Mouse (Mus musculus): Measurements from ENCODE around the gene Spo11. TPM values are rescaled to one million over a fixed set of nuclear protein-coding genes. Genes with fewer than 3 reads are reported as not detected.

Gene Spo11
- total RNA-seq, 1 experiment from 2014 or later, result 2.2 TPM

DNA sequence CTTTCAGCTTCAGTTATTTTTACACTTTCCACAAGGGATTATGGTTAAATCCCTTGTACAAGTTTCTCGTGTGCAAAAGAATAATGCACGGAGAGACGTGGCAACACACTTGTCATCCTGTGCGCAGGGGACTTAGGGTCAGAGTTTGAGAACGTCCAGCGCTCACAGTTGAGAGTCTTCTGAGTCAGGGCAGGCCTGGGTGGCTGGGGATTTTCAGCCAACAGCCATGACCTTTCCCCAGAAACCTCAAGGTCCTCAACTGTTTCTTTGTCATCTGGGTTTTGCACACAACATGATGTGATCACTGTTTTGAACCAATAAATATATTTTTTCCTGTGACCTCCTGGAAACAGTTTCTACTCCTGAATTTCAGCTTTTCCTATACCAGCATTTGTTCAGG is 12.7 kb downstream of the Spo11 start:
- no peak for ATAC-seq (replicated peaks in 1 of 2; ENCODE audit: insufficient read depth in 1 of 2, low FRiP score in 2 of 2, low TSS enrichment in 1 of 2, low read depth in 1 of 2, poor library complexity in 2 of 2, severe bottlenecking in 2 of 2)

DNA sequence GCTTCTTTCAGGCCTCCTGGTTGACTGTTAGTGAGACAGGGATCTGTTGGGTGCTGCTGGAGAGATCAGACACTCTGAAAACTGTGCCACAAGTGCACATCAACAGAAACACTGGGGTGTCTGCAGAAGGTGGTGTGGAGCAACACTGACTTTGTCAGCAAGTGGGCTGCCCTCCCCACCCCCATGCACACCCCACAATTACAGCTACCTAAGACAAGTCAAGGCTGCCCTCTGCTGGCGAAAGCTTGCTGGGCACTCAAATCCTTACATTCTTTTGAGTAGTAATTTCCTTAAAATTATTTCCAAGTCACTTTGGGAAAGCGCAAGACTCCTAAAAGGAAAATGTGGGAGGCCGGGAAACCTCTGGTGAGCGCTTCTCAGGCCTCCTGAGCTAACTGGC is 18.7 kb downstream of the Spo11 start:
- 0 out of 4 replicates have a peak, but pooled peaks of 1 of the 2 experiments have one; percentile 13 for ATAC-seq (replicated peaks in 1 of 2; ENCODE audit: insufficient read depth in 1 of 2, low FRiP score in 2 of 2, low TSS enrichment in 1 of 2, low read depth in 1 of 2, poor library complexity in 2 of 2, severe bottlenecking in 2 of 2)

DNA sequence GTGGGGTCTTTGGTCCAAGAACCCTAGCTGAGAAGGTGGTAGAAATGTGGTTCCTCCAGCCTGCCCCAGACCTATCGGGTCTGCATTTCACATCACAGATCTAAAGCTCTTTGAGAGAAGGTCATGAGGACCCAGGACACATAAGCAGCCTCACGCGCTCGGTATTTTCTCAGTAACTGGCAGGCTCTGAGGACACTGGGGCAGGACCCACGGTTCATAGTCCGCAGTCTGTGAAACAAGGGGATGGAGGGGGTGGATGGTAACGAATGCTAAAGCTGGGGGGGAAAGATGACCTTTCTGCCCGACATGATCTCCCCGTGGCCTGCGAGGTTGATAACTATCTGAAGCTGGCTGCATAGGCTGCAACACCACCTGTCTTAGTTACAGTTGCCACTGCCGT is 20.2 kb downstream of the Spo11 start:
- no peak for ATAC-seq (replicated peaks in 1 of 2; ENCODE audit: insufficient read depth in 1 of 2, low FRiP score in 2 of 2, low TSS enrichment in 1 of 2, low read depth in 1 of 2, poor library complexity in 2 of 2, severe bottlenecking in 2 of 2)

DNA sequence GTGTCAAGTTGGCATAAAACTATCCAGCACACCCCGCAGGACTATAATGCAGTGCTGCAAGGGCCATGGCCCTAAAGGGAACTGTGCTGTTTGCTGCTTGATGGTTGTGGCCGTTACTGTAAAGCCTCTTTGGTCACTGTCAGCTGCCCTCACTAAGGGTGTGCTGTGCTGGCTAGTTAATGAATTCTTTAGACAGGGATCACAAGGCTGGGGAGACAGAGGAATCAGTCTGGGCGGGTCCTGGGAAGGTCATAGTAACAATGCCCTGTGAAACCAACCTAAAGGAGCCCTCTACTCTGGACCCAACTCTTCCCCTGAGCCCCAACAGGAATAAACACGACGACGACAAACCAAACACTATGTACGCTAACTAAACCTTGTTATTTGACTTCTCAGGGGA is 21.0 kb downstream of the Spo11 start:
- ATAC-seq (replicated peaks in 1 of 2; ENCODE audit: insufficient read depth in 1 of 2, low FRiP score in 2 of 2, low TSS enrichment in 1 of 2, low read depth in 1 of 2, poor library complexity in 2 of 2, severe bottlenecking in 2 of 2), result no peak

DNA sequence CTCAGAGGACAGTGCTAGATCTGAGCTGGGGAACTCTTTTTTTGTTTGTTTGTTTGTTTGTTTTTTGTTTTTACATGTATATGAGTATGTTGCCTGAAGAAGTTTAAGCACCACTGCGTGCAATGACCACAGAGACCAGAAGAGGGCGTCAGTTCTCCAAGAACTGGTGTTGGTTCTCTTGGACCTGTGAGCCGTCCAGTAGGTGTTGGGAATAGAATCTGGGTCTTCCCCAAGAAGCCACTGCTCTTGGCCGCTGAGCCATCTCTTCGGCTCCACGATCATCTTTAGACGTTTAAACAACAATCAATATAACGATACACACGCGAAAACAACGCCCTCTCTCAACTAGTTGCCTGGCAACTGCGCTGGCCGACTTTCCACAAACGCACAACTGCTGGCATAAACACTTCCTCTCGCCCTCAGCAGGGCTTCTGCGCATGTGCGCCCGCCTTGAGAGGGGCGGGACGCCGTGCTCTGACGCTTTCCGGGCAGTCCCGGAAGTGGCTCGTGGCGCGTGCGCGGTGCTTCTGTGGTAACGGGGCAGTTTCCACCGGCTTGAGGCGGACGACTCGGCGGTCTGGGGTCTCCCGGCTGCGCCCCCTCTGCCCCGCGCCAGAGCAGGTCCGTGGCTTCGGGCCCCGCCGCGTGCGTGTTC is 22.3 kb downstream of the Spo11 start, which contains the start of gene Rae1:
Gene Rae1, plus strand, starts transcription at position 488 of the 655 bp plus-strand sequence.
- peak; percentile 94 for ATAC-seq (replicated peaks in 1 of 2; ENCODE audit: insufficient read depth in 1 of 2, low FRiP score in 2 of 2, low TSS enrichment in 1 of 2, low read depth in 1 of 2, poor library complexity in 2 of 2, severe bottlenecking in 2 of 2)

DNA sequence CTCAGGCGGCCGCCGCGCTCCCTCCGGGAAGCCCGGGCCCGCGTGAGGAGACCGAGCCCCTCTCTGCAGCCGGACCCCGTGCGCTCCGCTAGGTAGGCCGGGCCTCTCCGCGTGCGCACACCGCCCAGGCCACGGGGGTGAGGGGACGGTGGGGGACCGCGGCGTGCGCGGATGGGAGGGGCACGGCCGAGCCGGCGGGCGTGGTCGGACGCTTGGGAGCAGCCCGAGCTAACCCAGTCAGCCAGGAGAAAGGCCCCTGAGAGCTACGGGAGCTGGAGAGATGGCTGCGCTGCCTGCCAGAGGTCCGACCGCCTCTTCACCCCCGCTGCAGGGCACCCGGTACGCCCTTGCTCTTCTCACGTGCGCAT is 22.8 kb downstream of the Spo11 start:
- peak; percentile 18 to 39; a peak in 3 of 4 replicates for ATAC-seq (replicated peaks in 1 of 2; ENCODE audit: insufficient read depth in 1 of 2, low FRiP score in 2 of 2, low TSS enrichment in 1 of 2, low read depth in 1 of 2, poor library complexity in 2 of 2, severe bottlenecking in 2 of 2)

DNA sequence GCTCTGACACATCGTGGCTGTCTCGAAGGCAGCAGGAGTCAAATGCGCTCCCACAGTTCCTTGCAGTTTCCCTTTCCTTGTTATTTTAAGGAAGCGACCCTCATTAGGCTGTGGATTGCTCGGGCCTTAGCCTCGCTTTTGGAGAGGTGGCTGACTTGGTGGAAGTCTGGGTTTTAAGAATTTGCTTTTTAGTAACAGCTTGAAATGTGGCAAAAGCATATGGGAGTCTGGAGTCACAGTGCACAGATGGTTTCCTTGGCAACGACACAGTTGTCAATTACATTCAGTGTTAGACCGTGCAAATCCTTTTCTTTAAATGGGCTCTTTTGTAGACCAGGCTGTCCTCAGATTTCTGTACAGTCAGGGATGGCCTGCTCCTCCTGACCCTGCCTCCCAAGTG is 23.4 kb downstream of the Spo11 start:
- ATAC-seq (replicated peaks in 1 of 2; ENCODE audit: insufficient read depth in 1 of 2, low FRiP score in 2 of 2, low TSS enrichment in 1 of 2, low read depth in 1 of 2, poor library complexity in 2 of 2, severe bottlenecking in 2 of 2), result no peak

DNA sequence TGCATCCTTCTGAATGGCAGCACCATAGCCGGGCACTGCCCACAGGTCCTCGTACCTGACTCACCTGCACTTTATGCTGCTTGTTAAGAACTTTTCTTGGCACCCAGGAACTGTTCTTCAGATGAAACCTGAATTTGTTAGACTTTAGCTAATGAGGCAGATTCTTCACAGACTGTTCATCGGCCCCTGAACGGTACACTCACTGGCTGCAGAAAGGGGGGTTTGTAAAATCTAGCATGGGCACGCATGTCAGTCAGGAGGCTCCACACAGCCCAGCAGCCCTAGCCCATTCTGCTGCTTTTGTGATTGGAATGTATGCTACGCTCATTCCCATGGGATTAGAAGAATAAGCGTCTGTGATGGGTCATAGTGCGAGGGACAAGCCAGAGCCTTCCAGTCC is 26.2 kb downstream of the Spo11 start:
- no peak for ATAC-seq (replicated peaks in 1 of 2; ENCODE audit: insufficient read depth in 1 of 2, low FRiP score in 2 of 2, low TSS enrichment in 1 of 2, low read depth in 1 of 2, poor library complexity in 2 of 2, severe bottlenecking in 2 of 2)

DNA sequence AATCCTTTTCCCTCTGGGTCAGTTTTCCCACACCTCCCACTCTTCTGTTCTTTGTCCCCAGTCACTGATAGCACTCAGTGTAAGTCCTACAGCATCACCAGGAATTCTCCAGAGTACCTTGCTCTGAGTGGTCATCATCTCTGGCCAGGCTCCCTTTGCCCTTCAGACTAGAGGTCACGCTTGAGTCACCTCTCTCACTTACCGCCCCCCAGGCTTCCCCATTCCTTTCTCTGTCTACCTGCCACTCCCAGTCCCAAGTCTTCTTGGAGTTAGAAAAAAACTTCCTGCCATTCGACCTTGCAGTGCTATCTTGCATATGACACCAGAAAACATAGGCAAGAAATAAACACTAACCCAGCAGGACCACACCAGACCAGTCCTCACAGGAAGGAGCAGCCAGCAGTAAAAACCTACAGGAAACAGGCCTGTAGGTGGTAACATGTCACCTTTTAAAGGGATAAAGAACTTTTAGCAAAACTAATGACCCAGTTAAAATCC is 32.8 kb downstream of the Spo11 start:
- no peak for ATAC-seq (replicated peaks in 1 of 2; ENCODE audit: insufficient read depth in 1 of 2, low FRiP score in 2 of 2, low TSS enrichment in 1 of 2, low read depth in 1 of 2, poor library complexity in 2 of 2, severe bottlenecking in 2 of 2)

DNA sequence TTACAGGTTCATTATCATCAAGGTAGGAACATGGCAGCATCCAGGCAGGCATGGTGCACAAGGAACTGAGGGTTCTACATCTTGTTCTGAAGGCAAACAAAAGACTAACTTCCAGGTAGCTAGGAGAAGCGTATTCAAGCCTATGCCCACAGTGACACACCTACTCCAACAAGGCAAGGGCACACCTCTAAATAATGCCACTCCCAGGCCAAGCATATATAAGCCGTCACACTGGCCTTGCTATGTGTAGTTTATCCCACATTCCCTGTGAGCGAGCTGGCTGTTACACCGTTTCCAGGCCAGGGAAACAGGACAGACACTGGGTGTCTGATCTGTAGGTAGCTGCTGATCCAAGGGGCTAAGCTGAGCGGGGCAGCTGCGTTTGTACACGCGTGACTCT is 33.9 kb downstream of the Spo11 start:
- ATAC-seq (replicated peaks in 1 of 2; ENCODE audit: insufficient read depth in 1 of 2, low FRiP score in 2 of 2, low TSS enrichment in 1 of 2, low read depth in 1 of 2, poor library complexity in 2 of 2, severe bottlenecking in 2 of 2), result no peak

DNA sequence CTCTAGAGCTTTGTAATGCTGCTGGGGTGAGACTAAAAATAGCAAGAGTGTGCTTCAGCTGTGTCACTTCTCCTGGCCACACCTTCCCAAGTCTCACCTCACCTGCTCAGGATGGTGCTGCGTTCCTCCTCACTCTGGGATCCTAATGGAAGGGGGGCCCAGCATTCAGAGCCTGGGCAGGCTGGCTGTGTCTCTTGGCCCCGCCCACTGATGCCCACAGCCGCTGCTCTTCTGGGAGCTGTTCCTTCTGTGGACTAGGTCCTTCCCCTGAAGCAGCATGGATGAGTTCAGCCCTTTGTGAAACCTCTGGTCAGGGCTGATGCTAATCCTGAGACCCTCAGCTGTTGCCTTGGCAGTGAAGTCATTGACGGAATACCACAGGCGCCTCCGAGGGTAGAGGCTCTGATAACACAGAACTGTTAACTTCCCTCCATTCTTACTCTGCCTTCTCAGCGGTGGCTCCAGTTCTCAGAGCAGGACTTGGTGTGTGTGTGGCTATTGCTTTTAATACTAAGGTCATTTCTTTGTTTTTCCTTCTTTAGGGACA is 37.3 kb downstream of the Spo11 start:
- ATAC-seq (replicated peaks in 1 of 2; ENCODE audit: insufficient read depth in 1 of 2, low FRiP score in 2 of 2, low TSS enrichment in 1 of 2, low read depth in 1 of 2, poor library complexity in 2 of 2, severe bottlenecking in 2 of 2), result no peak

DNA sequence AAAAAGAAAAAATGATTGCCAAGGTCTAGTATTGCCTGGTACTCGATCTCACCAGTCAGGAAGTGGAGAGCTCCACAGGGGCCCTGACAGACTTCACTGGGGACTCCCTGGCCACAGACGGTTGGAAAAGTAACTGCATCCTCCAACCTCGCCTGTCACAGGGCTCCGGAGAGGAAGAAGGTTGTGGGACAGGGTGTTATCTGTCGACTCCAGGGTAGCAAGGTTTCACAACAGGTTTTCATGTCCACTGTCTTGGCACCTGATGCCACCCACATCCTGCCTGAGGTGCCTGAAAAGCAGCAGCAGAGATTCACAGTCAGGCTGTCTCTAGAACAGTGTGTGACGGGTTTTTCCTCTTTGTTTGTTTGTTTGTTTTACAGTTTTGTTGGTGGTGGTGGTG is 40.4 kb downstream of the Spo11 start:
- peak; percentile 55 to 71 for ATAC-seq (replicated peaks in 1 of 2; ENCODE audit: insufficient read depth in 1 of 2, low FRiP score in 2 of 2, low TSS enrichment in 1 of 2, low read depth in 1 of 2, poor library complexity in 2 of 2, severe bottlenecking in 2 of 2)

DNA sequence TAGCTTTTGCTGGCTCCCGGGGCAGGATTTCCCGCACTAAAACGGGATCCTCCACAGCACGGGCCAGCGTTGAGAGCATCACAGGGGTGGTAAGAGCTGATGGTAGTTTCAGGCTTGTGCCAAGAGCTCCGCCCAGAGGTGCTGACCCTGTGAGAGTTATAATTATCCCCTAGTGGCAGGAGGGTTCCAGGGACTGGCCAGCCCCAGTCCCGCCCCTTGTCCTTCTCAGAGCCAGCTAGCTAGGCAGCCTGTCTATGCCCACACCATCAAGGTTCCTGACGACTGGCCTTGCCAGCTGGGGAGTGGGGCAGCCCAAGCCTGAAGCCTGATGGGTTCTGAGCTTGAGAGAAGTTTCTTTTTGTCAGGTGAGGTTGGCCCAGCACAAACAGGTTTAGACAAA is 41.1 kb downstream of the Spo11 start:
- ATAC-seq (replicated peaks in 1 of 2; ENCODE audit: insufficient read depth in 1 of 2, low FRiP score in 2 of 2, low TSS enrichment in 1 of 2, low read depth in 1 of 2, poor library complexity in 2 of 2, severe bottlenecking in 2 of 2), result peak in 1 of 2 experiments; percentile 8; a peak in 1 of 4 replicates

DNA sequence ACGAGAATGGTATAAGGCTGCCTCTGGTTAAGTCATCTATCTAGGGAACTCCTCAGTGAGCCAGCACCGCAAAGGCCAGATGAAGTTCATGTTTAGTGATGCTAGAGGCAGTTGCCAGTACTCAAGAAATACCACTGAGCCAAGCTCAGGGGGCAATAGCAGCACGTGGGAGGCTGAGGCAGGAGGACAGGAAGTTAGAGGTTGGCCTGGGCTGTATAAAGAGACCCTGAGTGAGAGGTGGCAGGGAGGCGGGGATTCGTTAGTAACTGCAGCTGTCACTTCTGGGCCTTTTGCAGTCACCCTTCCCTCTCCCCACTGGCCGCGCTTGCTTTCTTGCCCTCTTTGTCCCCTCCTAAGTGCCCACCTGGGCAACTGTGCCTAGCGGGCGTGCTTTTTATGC is 41.8 kb downstream of the Spo11 start:
- ATAC-seq (replicated peaks in 1 of 2; ENCODE audit: insufficient read depth in 1 of 2, low FRiP score in 2 of 2, low TSS enrichment in 1 of 2, low read depth in 1 of 2, poor library complexity in 2 of 2, severe bottlenecking in 2 of 2), result peak; percentile 11 to 20; a peak in 2 of 4 replicates

DNA sequence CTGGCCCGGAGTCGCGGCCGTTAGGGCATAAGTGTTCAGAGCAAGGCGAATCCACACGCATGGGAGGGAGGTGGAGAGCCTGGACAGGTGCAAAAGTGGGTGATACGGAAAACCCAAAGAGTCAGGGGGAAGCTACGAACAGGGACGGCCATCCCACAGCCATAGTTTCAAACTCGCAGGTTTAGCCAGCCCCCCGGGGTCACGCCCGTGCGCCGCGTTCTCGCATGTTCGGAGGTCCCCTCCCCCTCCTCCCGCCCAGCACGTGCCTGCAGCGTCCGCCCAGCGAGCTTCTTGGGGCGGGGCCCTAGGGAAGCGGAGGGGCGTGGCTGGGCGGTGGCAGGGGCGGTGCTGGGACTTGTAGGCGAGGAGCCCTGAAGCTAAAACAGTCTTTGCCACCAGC is 42.3 kb downstream of the Spo11 start:
- ATAC-seq (replicated peaks in 1 of 2; ENCODE audit: insufficient read depth in 1 of 2, low FRiP score in 2 of 2, low TSS enrichment in 1 of 2, low read depth in 1 of 2, poor library complexity in 2 of 2, severe bottlenecking in 2 of 2), result peak; percentile 47 to 57

DNA sequence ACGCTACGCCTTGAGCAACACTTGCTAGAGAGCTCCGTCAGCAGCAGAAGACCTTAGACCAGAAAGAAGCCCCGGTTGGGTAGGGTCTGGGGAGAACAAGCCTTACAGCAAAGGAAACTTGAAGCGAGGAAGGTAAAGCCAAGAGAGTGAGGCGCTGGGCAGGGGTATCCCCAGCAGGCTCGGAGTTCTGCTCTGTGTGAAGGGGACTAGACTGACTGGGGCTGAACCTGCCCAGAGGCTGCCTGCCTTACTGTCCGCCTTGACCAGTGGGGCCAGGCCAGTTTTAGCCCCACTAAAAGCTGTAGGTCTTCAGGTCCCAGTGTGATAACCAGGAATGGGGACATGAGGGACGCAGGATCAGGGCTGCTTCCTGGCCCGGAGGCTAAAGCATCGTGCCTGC is 42.9 kb downstream of the Spo11 start, which contains the start of gene Rbm38:
Gene Rbm38, plus strand, starts transcription at position 69 of the 400 bp plus-strand sequence.
- ATAC-seq (replicated peaks in 1 of 2; ENCODE audit: insufficient read depth in 1 of 2, low FRiP score in 2 of 2, low TSS enrichment in 1 of 2, low read depth in 1 of 2, poor library complexity in 2 of 2, severe bottlenecking in 2 of 2), result no peak

DNA sequence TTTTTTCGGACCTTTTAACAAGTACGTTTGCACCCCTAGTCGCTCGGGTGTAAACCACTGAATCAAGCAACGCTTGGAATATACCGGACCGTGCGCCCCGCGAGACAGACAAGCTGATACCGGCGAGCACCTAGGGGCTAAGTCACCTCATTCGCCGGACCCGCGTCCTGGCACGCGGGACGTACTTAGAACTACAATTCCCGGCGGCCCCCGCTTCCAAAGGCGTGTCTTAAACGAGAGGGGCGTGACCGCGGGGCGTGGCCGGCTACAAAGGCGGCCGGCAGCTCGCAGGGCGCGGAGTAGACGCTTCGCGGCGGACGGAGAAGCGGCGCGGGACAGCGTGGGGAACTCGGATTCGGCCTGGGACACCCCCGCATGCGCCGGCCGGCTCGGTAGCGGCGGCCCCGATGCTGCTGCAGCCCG is 44.1 kb downstream of the Spo11 start:
- peak; percentile 46 to 49 for ATAC-seq (replicated peaks in 1 of 2; ENCODE audit: insufficient read depth in 1 of 2, low FRiP score in 2 of 2, low TSS enrichment in 1 of 2, low read depth in 1 of 2, poor library complexity in 2 of 2, severe bottlenecking in 2 of 2)

DNA sequence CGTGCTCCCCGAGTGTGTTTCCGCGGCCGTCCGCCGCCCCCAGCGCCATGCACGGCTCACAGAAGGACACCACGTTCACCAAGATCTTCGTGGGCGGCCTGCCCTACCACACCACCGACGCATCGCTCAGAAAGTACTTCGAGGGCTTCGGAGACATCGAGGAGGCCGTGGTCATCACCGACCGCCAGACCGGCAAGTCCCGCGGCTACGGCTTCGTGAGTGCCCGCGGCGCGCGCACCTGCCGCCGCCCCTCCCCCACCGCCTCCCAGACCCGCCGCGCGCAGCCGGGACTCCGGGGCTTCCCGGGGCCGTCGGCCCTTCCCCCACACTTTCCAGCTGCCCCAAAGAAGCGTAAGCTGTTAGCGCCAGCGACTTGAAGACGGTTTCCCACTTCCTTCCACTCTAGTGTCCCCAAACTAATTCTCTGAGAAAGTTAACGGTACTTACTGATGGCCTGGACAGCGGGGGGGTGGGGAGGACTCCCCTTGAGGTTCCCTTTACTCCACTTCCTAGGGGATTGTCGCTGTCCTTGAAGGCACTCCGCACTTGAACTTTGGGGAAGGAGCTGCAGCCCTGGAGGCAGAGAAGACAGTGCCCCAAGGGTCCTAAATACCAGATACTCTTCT is 44.7 kb downstream of the Spo11 start:
- ATAC-seq (replicated peaks in 1 of 2; ENCODE audit: insufficient read depth in 1 of 2, low FRiP score in 2 of 2, low TSS enrichment in 1 of 2, low read depth in 1 of 2, poor library complexity in 2 of 2, severe bottlenecking in 2 of 2), result no peak
